Mouse (Mus musculus): ENCODE measurements around the gene Parp16. TPM values are rescaled to one million over a fixed set of nuclear protein-coding genes. Genes with fewer than 3 reads are reported as not detected.
"Not testable (repeated sequence)": the region's sequence is repeated elsewhere in the genome, so short reads cannot be mapped to it uniquely, and the experiment has no call there.

Parp16 gene
- total RNA-seq, 2 experiments from 2014 or later, result 2.5 to 4.2 TPM

DNA sequence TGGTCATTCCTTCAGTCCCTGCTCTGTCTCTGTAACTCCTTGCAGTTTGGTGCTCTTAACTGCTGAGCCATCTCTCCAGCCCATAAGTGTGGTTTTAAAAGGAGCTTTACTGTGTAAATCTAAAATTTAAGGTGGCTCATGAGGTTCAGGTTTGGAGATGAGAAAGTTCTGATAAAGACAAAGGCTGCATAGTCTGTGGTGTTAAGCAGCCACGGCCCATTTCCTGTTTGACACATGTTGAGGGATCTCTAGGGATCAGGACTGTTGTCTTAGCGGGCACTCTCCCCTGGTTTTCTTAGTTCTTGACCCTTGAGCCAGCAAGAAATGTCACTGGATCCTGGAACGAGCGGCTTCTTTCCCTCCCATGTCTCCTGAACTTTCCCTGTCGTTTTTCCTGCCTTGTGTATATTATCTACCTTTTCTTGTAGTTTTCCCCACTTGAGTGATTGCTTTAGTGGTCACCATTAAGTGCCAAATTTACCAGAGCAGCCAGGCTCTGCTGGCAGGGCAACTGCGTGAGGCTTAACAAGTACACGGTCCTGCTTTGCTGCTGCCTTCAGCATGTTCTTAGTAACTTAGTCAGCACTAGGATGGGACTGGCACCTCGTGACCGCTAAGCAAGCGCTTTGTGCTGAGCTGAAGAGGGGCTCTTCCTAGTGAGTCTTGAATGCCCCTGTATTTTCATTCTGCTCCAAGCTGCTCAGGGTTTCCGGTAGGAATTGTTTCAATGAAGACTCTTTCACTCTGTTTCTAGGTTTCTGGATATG is 10.1 kb downstream of the Parp16 start:
- no peak for DNase-seq (ENCODE audit: low spot score in 2 of 2)
- intact Hi-C loops (cut with DNase I), result no loop called here

- intact Hi-C loops (cut with DNase I); DNase-seq (ENCODE audit: low spot score in 2 of 2): not testable (repeated sequence)
Observed at GRCm38 (mm10) chr9:65207041-65207815, 12.1 kb downstream of the Parp16 start.

GRCm38 (mm10) chr9:65208293-65209179 is 13.4 kb downstream of the Parp16 start:
- no peak for DNase-seq (ENCODE audit: low spot score in 2 of 2)

GRCm38 (mm10) chr9:65211598-65211997 is 16.4 kb downstream of the Parp16 start:
- DNase-seq (ENCODE audit: low spot score in 2 of 2), result no peak
- intact Hi-C loops (cut with DNase I), result no loop called here

More at GRCm38 (mm10) chr9:65208293-65209179, 13.4 kb downstream of the Parp16 start:
- intact Hi-C loops (cut with DNase I), result no loop called here

GRCm38 (mm10) chr9:65214425-65214777 is 19.2 kb downstream of the Parp16 start:
- intact Hi-C loops (cut with DNase I), result loop anchor here (2.0 kb wide), 1 partner anchor 16 kb away; no protein-coding TSS in a partner anchor
- DNase-seq (ENCODE audit: low spot score in 2 of 2), result no peak

- DNase-seq (ENCODE audit: low spot score in 2 of 2), result peak; percentile 84 to 85
- intact Hi-C loops (cut with DNase I), result loop anchor here (2.0 kb wide), 1 partner anchor 16 kb away; no protein-coding TSS in a partner anchor
Observed at GRCm38 (mm10) chr9:65214778-65215493, 19.8 kb downstream of the Parp16 start.

GRCm38 (mm10) chr9:65215494-65216126 is 20.5 kb downstream of the Parp16 start:
- intact Hi-C loops (cut with DNase I), result loop anchor here (2.0 kb wide), 1 partner anchor 17 kb away; no protein-coding TSS in a partner anchor
- no peak for DNase-seq (ENCODE audit: low spot score in 2 of 2)

- DNase-seq (ENCODE audit: low spot score in 2 of 2), result no peak
- intact Hi-C loops (cut with DNase I), result no loop called here
Observed at GRCm38 (mm10) chr9:65216972-65217371, 21.8 kb downstream of the Parp16 start.

DNA sequence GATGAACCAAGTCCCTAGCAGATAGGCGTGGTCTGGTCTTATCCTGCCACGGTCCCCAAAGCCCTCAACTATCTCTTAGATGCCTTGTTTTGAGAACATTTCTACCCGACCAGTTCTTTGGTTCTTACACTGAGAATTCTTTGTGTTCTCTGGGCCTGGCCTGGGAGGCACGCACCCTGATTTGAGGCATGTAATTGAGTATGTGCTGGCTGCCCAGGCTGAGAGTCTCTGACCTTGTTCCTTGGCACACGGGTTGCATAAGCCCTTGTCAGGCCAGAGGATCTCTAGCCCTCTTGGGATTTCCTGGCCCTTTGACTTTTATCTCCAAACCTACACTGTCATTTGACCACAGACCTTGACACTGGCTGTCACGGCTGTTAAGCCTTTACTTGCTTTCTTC is 22.5 kb downstream of the Parp16 start:
- no peak for DNase-seq (ENCODE audit: low spot score in 2 of 2)
- intact Hi-C loops (cut with DNase I), result no loop called here

- intact Hi-C loops (cut with DNase I), result no loop called here
- DNase-seq (ENCODE audit: low spot score in 2 of 2), result no peak
Observed at GRCm38 (mm10) chr9:65218916-65219315, 23.8 kb downstream of the Parp16 start.

DNA sequence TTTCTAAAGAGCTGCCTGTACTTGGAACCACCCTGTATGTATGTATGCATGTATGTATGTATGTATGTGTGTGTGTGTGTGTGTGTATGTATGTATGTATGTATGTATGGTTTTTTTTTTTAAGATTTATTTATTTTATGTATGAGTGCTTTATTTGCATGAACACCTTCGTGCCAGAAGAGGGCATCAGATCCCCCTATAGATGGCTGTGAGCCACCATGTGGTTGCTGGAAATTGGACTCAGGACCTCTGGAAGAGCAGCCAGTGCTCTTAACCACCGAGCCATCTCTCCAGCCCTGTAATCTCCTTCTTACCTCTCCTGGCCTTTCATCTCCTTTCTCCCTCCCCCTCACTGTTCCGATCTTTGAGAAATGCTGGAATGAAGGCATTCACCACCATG is 25.2 kb downstream of the Parp16 start:
- intact Hi-C loops (cut with DNase I); DNase-seq (ENCODE audit: low spot score in 2 of 2): not testable (repeated sequence)

DNA sequence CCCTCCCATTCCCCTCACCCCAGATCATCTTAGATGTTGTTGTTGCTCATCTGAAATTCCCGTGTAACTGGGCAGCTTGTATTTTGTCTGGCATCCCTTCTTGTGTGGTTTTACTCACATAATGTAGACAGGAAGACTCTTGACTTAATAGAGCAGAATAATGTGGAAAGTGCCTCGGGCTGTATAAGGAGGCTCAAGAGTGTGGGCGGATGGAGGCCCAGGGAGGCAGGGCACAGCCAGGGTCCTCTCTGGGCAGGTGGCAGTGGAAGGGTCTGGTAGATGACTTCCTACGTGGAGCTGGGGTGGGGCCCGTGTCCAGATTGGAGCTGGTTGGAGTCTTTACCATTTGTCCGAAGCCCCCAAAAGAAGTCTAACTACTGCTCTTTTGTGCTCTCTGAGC is 28.8 kb downstream of the Parp16 start:
- DNase-seq (ENCODE audit: low spot score in 2 of 2), result no peak
- intact Hi-C loops (cut with DNase I), result loop anchor here (2.0 kb wide), 1 partner anchor 59 kb away; no protein-coding TSS in a partner anchor

DNA sequence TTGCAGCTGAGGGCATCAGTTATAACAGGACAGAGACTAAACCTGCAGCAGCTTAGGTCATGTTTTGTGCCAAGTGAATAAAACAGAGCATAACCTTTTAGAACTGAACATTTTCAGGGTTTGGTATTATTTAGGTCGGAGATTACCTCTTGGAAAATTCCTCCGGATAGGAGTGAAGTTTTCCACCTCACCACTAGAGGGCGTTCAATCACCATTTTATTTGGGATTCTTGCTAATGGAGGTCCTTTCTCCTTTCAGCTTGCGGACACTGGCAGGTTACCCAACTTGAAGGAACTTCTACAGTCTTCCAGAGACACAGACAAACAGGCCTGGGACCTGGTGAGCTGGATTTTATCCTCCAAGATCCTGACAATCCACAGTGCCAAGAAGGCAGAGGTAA is 30.6 kb downstream of the Parp16 start:
- intact Hi-C loops (cut with DNase I), result loop anchor here (2.0 kb wide), 1 partner anchor 57 kb away; no protein-coding TSS in a partner anchor
- DNase-seq (ENCODE audit: low spot score in 2 of 2), result no peak

- intact Hi-C loops (cut with DNase I), result no loop called here
- DNase-seq (ENCODE audit: low spot score in 2 of 2), result no peak
Observed at GRCm38 (mm10) chr9:65230250-65230649, 35.1 kb downstream of the Parp16 start.

DNA sequence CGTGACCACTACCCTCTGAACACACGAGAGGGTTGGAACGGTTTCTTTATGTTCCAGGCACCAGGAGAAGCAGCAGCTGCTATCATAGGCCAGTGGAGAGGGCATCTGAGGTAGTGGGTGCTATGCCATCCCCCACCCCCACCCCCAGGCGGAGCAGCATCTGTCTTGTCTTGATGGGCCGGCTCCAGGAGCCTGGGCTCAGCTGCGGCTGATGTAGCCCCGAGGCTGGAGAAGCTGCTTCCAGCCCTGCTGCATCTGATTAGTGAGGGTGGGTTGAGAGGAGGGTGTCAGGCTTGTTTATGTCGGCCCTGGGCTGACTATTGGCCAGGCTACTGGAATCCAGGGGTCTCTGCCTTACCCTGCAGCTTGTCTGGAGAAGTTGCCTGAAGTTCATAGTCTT is 36.1 kb downstream of the Parp16 start:
- intact Hi-C loops (cut with DNase I), result no loop called here
- no peak for DNase-seq (ENCODE audit: low spot score in 2 of 2)

DNA sequence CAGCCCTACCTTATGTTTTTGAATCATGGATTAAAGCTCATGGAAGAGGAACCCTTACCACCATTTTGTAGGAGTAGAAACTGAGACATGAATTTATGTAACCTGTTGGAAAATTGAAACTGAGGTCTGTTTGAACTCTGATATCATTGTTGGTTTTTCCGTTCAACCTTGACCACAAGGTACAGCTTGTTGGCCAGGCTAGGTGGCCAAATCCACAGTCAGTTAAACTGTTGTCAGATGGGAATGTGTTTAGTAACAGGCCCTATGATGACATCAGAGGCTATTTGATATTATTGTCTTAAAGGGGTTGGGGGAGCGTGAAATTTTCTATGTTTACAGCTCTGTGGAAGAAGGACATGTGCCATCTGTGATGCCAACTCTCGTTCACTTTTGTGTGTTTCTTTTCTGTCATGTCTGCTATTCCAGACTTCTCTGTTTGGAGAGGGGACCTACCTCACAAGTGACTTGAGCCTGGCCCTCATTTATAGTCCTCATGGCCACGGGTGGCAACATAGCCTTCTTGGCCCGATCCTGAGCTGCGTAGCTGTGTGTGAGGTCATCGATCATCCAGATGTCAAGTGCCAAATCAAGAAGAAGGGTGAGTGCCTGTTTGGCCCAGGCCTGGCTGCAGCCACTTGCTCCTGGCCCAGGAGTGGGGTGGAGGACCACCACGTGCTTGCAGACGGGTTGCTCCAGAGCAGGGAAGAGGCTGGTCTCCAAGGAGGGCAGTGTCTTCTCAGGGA is 38.3 kb downstream of the Parp16 start:
- intact Hi-C loops (cut with DNase I), result no loop called here

GRCm38 (mm10) chr9:65234734-65235133 is 39.6 kb downstream of the Parp16 start:
- DNase-seq (ENCODE audit: low spot score in 2 of 2), result no peak
- intact Hi-C loops (cut with DNase I), result no loop called here

More for the DNA sequence above, 38.3 kb downstream of the Parp16 start:
- DNase-seq (ENCODE audit: low spot score in 2 of 2), result no peak

DNA sequence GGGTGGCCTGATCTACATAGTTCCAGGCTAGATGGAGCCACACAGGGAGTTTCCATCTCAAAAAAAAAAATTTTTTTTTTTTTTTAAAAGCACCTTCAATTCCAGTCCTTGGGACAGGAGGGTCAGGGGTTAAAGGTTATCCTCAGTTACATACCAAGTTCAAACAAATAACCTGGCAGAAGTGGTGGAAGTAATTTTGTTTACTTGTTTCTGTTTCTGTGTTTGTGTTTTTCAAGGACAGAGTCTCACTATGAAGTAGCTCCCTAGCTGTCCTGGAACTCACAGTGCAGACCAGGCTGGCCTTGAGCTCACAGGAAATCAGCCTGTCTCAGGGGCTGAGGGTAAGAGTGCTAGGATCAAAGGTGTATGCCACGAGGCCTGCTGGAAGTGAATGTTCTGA is 40.4 kb downstream of the Parp16 start:
- no peak for DNase-seq (ENCODE audit: low spot score in 2 of 2)
- intact Hi-C loops (cut with DNase I), result no loop called here
